Mouse (Mus musculus) G1E (cell line): ENCODE data around the gene Ctcfl.

Experiments used
- CTCF ChIP-seq: IDR thresholded peaks from 2 replicates; pipeline ENCODE4 v1.5.1; 2012; ENCODE audit warnings: low read depth, low read length, inconsistent platforms, mixed read lengths
- POLR2AphosphoS5 ChIP-seq: IDR thresholded peaks from 2 replicates; pipeline ENCODE4 v1.6.1; 2012; ENCODE audit warnings: low read depth, low read length, inconsistent platforms; ENCODE audit not compliant: insufficient replicate concordance

- TF ChIP-seq CTCF (no peak), POLR2AphosphoS5 (no peak)
Observed at GRCm38 (mm10) chr2:173044198-173044970, 74.9 kb downstream of the Ctcfl start.
